Mouse (Mus musculus) hindbrain, embryonic 14.5 days (tissue): ENCODE measurements around the gene Slc19a1. TPM values are rescaled to one million over a fixed set of nuclear protein-coding genes. Genes with fewer than 3 reads are reported as not detected.

Source experiments
- ATAC-seq: fragments of 200-750 bp; cut with Nextera tagmentation; 2 replicates; pipeline ENCODE4 v1.8.0; 2017; ENCODE audit warnings: moderate number of reproducible peaks, mild to moderate bottlenecking, moderate TSS enrichment, moderate library complexity; ENCODE audit not compliant: low FRiP score
- DNase-seq: peaks from one replicate; pipeline ENCODE4 v3.0.0-alpha.2; 2015; ENCODE audit warnings: low spot score
- H3K27ac ChIP-seq: fragments of 300-500 bp; sonication (generic); 2 replicates; pipeline ENCODE4 v1.5.1; 2014; ENCODE audit warnings: mild to moderate bottlenecking, moderate library complexity
- H3K27me3 ChIP-seq: fragments of 300-500 bp; sonication (generic); 2 replicates; pipeline ENCODE4 v1.6.1; 2014; ENCODE audit warnings: mild to moderate bottlenecking, low read length, mixed read lengths; ENCODE audit not compliant: control insufficient read depth, insufficient read depth
- H3K36me3 ChIP-seq: fragments of 300-500 bp; sonication (generic); replicated peaks from 2 replicates; pipeline ENCODE4 v1.6.1; 2014; ENCODE audit not compliant: control insufficient read depth, insufficient read depth
- H3K4me1 ChIP-seq: fragments of 300-500 bp; sonication (generic); replicated peaks from 2 replicates; pipeline ENCODE4 v1.6.1; 2014; ENCODE audit warnings: antibody characterized with exemption, low read length, mixed read lengths; ENCODE audit not compliant: control insufficient read depth, insufficient read depth
- H3K4me2 ChIP-seq: fragments of 300-500 bp; sonication (generic); replicated peaks from 2 replicates; pipeline ENCODE4 v1.6.1; 2014; ENCODE audit warnings: mild to moderate bottlenecking, moderate library complexity
- H3K4me3 ChIP-seq: fragments of 300-500 bp; sonication (generic); replicated peaks from 2 replicates; pipeline ENCODE4 v1.5.1; 2014; ENCODE audit warnings: mild to moderate bottlenecking, low read length
- H3K9ac ChIP-seq: fragments of 300-500 bp; sonication (generic); 2 replicates; pipeline ENCODE4 v1.6.1; 2014
- H3K9me3 ChIP-seq: fragments of 300-500 bp; sonication (generic); 2 replicates; pipeline ENCODE4 v1.6.1; 2016; ENCODE audit warnings: low read length; ENCODE audit not compliant: control insufficient read depth
- WGBS: fragments of 180-500 bp; shearing (Covaris S2); extraction: QIAGEN DNeasy Blood & Tissue Kit; methylation state at CpG from one replicate; pipeline ENCODE4 v1.1.7; 2014; 5-methylcytosine and 5-hydroxymethylcytosine counted together
- polyA plus RNA-seq: library from polyadenylated mRNA; unstranded; fragments of >200 nt; fragmentation: Nextera tagmentation; extraction: Ambion mirVana; gene quantifications from 2 replicates; pipeline ENCODE4 v1.2.1, GENCODE M21; 2014

The Slc19a1 gene
- polyA plus RNA-seq, 1 experiment from 2014 or later: 42.1 TPM

- ATAC-seq (0 out of 2 replicates have a peak, but pooled peaks have one; percentile 53), DNase-seq (peak; percentile 85)
- Histone ChIP-seq H3K27me3 (no peaks in the 10 kb centered on the region), H3K9ac (no peak overlapping the region), H3K27ac (no peak overlapping the region), H3K9me3 (no peaks in the 10 kb centered on the region), H3K36me3 (no peaks in the 10 kb centered on the region), H3K4me1 (peaks cover 4% of the 10 kb centered on the region; the same call in 1 of the 2 replicates), H3K4me3 (no peak overlapping the region), H3K4me2 (no peak overlapping the region)
- 36% methylated on average over 3 of the region's 3 CpGs for WGBS
Measured at GRCm38 (mm10) chr10:77082453-77082852, 50.4 kb downstream of the Slc19a1 start.

- Histone ChIP-seq H3K27me3 (no peaks in the 10 kb centered on the region), H3K9me3 (no peaks in the 10 kb centered on the region), H3K4me2 (no peak overlapping the region), H3K4me3 (no peak overlapping the region), H3K9ac (no peak overlapping the region), H3K27ac (no peak overlapping the region), H3K36me3 (no peaks in the 10 kb centered on the region), H3K4me1 (peaks cover 4% of the 10 kb centered on the region; the same call in 1 of the 2 replicates)
- 71% methylated on average over 5 of the region's 5 CpGs for WGBS
- ATAC-seq (no peak), DNase-seq (no peak)
Measured at GRCm38 (mm10) chr10:77082921-77083320, 50.9 kb downstream of the Slc19a1 start.

GRCm38 (mm10) chr10:77084568-77084967 is 52.5 kb downstream of the Slc19a1 start:
- H3K4me1 ChIP-seq: peaks cover 4% of the 10 kb centered on the region; the same call in 1 of the 2 replicates
- no peak overlapping the region for H3K27ac ChIP-seq
- DNase-seq (no peak), ATAC-seq (no peak)
- no peak overlapping the region for H3K9ac ChIP-seq
- no peak overlapping the region for H3K4me2 ChIP-seq
- no peaks in the 10 kb centered on the region for H3K27me3 ChIP-seq
- H3K4me3 ChIP-seq: no peak overlapping the region
- no peaks in the 10 kb centered on the region for H3K9me3 ChIP-seq
- 95% methylated on average over 1 of the region's 1 CpGs for WGBS
- no peaks in the 10 kb centered on the region for H3K36me3 ChIP-seq

GRCm38 (mm10) chr10:77089336-77089735 is 57.3 kb downstream of the Slc19a1 start:
- DNase-seq (no peak), ATAC-seq (no peak)
- Histone ChIP-seq H3K27ac (no peak overlapping the region), H3K9me3 (peaks cover 7% of the 10 kb centered on the region; the same call in 1 of the 2 replicates), H3K9ac (no peak overlapping the region), H3K27me3 (no peaks in the 10 kb centered on the region), H3K36me3 (no peaks in the 10 kb centered on the region), H3K4me3 (no peak overlapping the region), H3K4me2 (no peak overlapping the region; the same call in 1 of the 2 replicates), H3K4me1 (peaks cover 2% of the 10 kb centered on the region; the same call in 1 of the 2 replicates)
- 40% methylated on average over 8 of the region's 8 CpGs for WGBS

- H3K4me1 ChIP-seq: no peaks in the 10 kb centered on the region
- no peak overlapping the region for H3K27ac ChIP-seq
- H3K4me2 ChIP-seq: no peak overlapping the region
- WGBS: 78% methylated on average over 5 of the region's 5 CpGs
- H3K9me3 ChIP-seq: peaks cover 7% of the 10 kb centered on the region; the same call in 1 of the 2 replicates
- no peak overlapping the region for H3K9ac ChIP-seq
- H3K36me3 ChIP-seq: no peaks in the 10 kb centered on the region
- no peak overlapping the region for H3K4me3 ChIP-seq
- no peaks in the 10 kb centered on the region for H3K27me3 ChIP-seq
- DNase-seq (no peak), ATAC-seq (no peak)
Measured at GRCm38 (mm10) chr10:77090063-77090462, 58.0 kb downstream of the Slc19a1 start.

- Histone ChIP-seq H3K4me3 (no peak overlapping the region), H3K36me3 (no peaks in the 10 kb centered on the region), H3K9ac (no peak overlapping the region), H3K27ac (no peak overlapping the region), H3K4me1 (no peaks in the 10 kb centered on the region), H3K4me2 (no peak overlapping the region), H3K27me3 (no peaks in the 10 kb centered on the region), H3K9me3 (peaks cover 7% of the 10 kb centered on the region; the same call in 1 of the 2 replicates)
- DNase-seq (no peak), ATAC-seq (no peak)
- 85% methylated on average over 4 of the region's 4 CpGs for WGBS
Measured at GRCm38 (mm10) chr10:77091538-77092097, 59.6 kb downstream of the Slc19a1 start.

- Histone ChIP-seq H3K4me1 (no peaks in the 10 kb centered on the region), H3K4me2 (no peak overlapping the region), H3K36me3 (no peaks in the 10 kb centered on the region), H3K9ac (no peak overlapping the region), H3K27ac (no peak overlapping the region), H3K27me3 (no peaks in the 10 kb centered on the region), H3K9me3 (peaks cover 7% of the 10 kb centered on the region; the same call in 1 of the 2 replicates), H3K4me3 (no peak overlapping the region)
- ATAC-seq (no peak), DNase-seq (no peak)
Measured at GRCm38 (mm10) chr10:77093817-77094216, 61.8 kb downstream of the Slc19a1 start.

GRCm38 (mm10) chr10:77095666-77096065 is 63.6 kb downstream of the Slc19a1 start:
- H3K4me1 ChIP-seq: no peaks in the 10 kb centered on the region
- no peak overlapping the region for H3K9ac ChIP-seq
- peaks cover 7% of the 10 kb centered on the region; the same call in 1 of the 2 replicates for H3K9me3 ChIP-seq
- no peak for ATAC-seq
- no peak for DNase-seq
- H3K27ac ChIP-seq: no peak overlapping the region
- no peaks in the 10 kb centered on the region for H3K36me3 ChIP-seq
- H3K27me3 ChIP-seq: no peaks in the 10 kb centered on the region
- H3K4me3 ChIP-seq: no peak overlapping the region
- 94% methylated on average over 3 of the region's 3 CpGs for WGBS
- no peak overlapping the region for H3K4me2 ChIP-seq

- Histone ChIP-seq H3K9me3 (peaks cover 7% of the 10 kb centered on the region; the same call in 1 of the 2 replicates), H3K27me3 (no peaks in the 10 kb centered on the region), H3K4me1 (no peaks in the 10 kb centered on the region), H3K27ac (no peak overlapping the region), H3K9ac (no peak overlapping the region), H3K4me2 (no peak overlapping the region), H3K36me3 (no peaks in the 10 kb centered on the region), H3K4me3 (no peak overlapping the region)
- 56% methylated on average over 12 of the region's 12 CpGs for WGBS
- no peak for ATAC-seq
- no peak for DNase-seq
Measured at GRCm38 (mm10) chr10:77097006-77097889, 65.2 kb downstream of the Slc19a1 start.
